Mouse (Mus musculus): ENCODE measurements around the gene Sumo1. TPM values are rescaled to one million over a fixed set of nuclear protein-coding genes. Genes with fewer than 3 reads are reported as not detected.

Gene Sumo1
- total and polyA plus RNA-seq, 3 experiments = 129 to 131 TPM; not detected in 1

- no peaks in the 10 kb centered on the region for H3K79me2 ChIP-seq (ENCODE audit: control insufficient read depth, insufficient read depth, low read length, poor library complexity)
- no peaks in the 10 kb centered on the region for H3K36me3 ChIP-seq (ENCODE audit: control insufficient read depth in 1 of 2, insufficient read depth in 2 of 2, low read length in 2 of 2)
- H3K4me1 ChIP-seq (ENCODE audit: control insufficient read depth in 1 of 2, insufficient read depth in 2 of 2, low read length in 2 of 2) = no peaks in the 10 kb centered on the region
- no peaks in the 10 kb centered on the region for H3K9me3 ChIP-seq (replicated peaks; ENCODE audit: insufficient read depth, low read length)
- no peak for TF ChIP-seq USF1 (IDR thresholded peaks at IDR 0.05; ENCODE audit: low read depth, low read length)
- TF ChIP-seq RCOR1 (IDR thresholded peaks at IDR 0.05; ENCODE audit: low read depth, low read length) = no peak
- no peak for TF ChIP-seq UBTF (IDR thresholded peaks at IDR 0.05; ENCODE audit: borderline replicate concordance, insufficient read depth, low read depth, low read length)
- no peak for TF ChIP-seq GABPA (IDR thresholded peaks at IDR 0.05; ENCODE audit: low read depth, low read length)
- DNase-seq (ENCODE audit: low read depth, low spot score) = peak; percentile 22
- no peak overlapping the region for H3K27ac ChIP-seq (ENCODE audit: control insufficient read depth, low read depth, low read length)
- H3K9ac ChIP-seq (ENCODE audit: control insufficient read depth, low read depth, low read length, poor library complexity, severe bottlenecking) = no peak overlapping the region
- peaks cover 15 to 19% of the 10 kb centered on the region in 2 experiments for H3K27me3 ChIP-seq (ENCODE audit: control insufficient read depth in 1 of 2, insufficient read depth in 2 of 2, low read length in 2 of 2)
- no peak overlapping the region for H3K4me3 ChIP-seq (ENCODE audit: control insufficient read depth in 1 of 2, insufficient read depth in 1 of 2, low read depth in 2 of 2, low read length in 2 of 2)
Observed at GRCm38 (mm10) chr1:59593622-59594035, 77.0 kb downstream of the Sumo1 start.

GRCm38 (mm10) chr1:59592876-59593275 lies 77.8 kb downstream of the Sumo1 start:
- no peak overlapping the region for H3K9ac ChIP-seq (ENCODE audit: control insufficient read depth, low read depth, low read length, poor library complexity, severe bottlenecking)
- H3K27me3 ChIP-seq (ENCODE audit: control insufficient read depth in 1 of 2, insufficient read depth in 2 of 2, low read length in 2 of 2) = peaks cover 15 to 21% of the 10 kb centered on the region in 2 experiments
- no peak for TF ChIP-seq E2F4 (IDR thresholded peaks at IDR 0.05; ENCODE audit: borderline replicate concordance, low read depth, low read length)
- no peak for TF ChIP-seq CHD2 (IDR thresholded peaks at IDR 0.05; ENCODE audit: low read length)
- TF ChIP-seq ZNF384 (IDR thresholded peaks at IDR 0.05; ENCODE audit: low read depth, low read length) = no peak
- no peak for TF ChIP-seq GATA1 (IDR thresholded peaks at IDR 0.05; ENCODE audit: low read depth, low read length)
- no peak for TF ChIP-seq NRF1 (IDR thresholded peaks at IDR 0.05; ENCODE audit: insufficient read depth, low read depth, low read length, poor library complexity, severe bottlenecking)
- TF ChIP-seq MAZ (IDR thresholded peaks at IDR 0.05; ENCODE audit: low read depth, low read length) = no peak
- TF ChIP-seq MXI1 (IDR thresholded peaks at IDR 0.05; ENCODE audit: low read depth, low read length) = no peak
- TF ChIP-seq UBTF (IDR thresholded peaks at IDR 0.05; ENCODE audit: borderline replicate concordance, insufficient read depth, low read depth, low read length) = no peak
- no peak for TF ChIP-seq CTCF (IDR thresholded peaks at IDR 0.05 in 2 of 3, conservative IDR thresholded peaks at IDR 0.05 in 1 of 3; ENCODE audit: control insufficient read depth in 1 of 3, insufficient read depth in 1 of 3, low read depth in 2 of 3, low read length in 3 of 3, poor library complexity in 1 of 3, severe bottlenecking in 1 of 3)
- no peak overlapping the region for H3K27ac ChIP-seq (ENCODE audit: control insufficient read depth, low read depth, low read length)
- no peaks in the 10 kb centered on the region for H3K4me1 ChIP-seq (ENCODE audit: control insufficient read depth in 1 of 2, insufficient read depth in 2 of 2, low read length in 2 of 2)
- H3K36me3 ChIP-seq (ENCODE audit: control insufficient read depth in 1 of 2, insufficient read depth in 2 of 2, low read length in 2 of 2) = no peaks in the 10 kb centered on the region
- no peaks in the 10 kb centered on the region for H3K9me3 ChIP-seq (replicated peaks; ENCODE audit: insufficient read depth, low read length)
- no peak overlapping the region for H3K4me3 ChIP-seq (ENCODE audit: control insufficient read depth in 1 of 2, insufficient read depth in 1 of 2, low read depth in 2 of 2, low read length in 2 of 2)
- no peaks in the 10 kb centered on the region for H3K79me2 ChIP-seq (ENCODE audit: control insufficient read depth, insufficient read depth, low read length, poor library complexity)
- no peak for DNase-seq (ENCODE audit: low read depth, low spot score)

- H3K4me3 ChIP-seq (ENCODE audit: control insufficient read depth in 1 of 2, insufficient read depth in 1 of 2, low read depth in 2 of 2, low read length in 2 of 2) = no peak overlapping the region
- no peak overlapping the region for H3K27ac ChIP-seq (ENCODE audit: control insufficient read depth, low read depth, low read length)
- H3K36me3 ChIP-seq (ENCODE audit: control insufficient read depth in 1 of 2, insufficient read depth in 2 of 2, low read length in 2 of 2) = no peaks in the 10 kb centered on the region
- no peak for TF ChIP-seq POLR2AphosphoS5 (IDR thresholded peaks at IDR 0.05; ENCODE audit: borderline replicate concordance, low read depth, low read length)
- TF ChIP-seq TBP (IDR thresholded peaks at IDR 0.05; ENCODE audit: low read depth, low read length) = no peak
- TF ChIP-seq EP300 (IDR thresholded peaks at IDR 0.05; ENCODE audit: low read depth in 1 of 2, low read length in 2 of 2) = no peak
- TF ChIP-seq TCF12 (IDR thresholded peaks at IDR 0.05; ENCODE audit: low read depth, low read length) = no peak
- no peak for TF ChIP-seq JUND (IDR thresholded peaks at IDR 0.05; ENCODE audit: low read depth, low read length)
- TF ChIP-seq BHLHE40 (IDR thresholded peaks at IDR 0.05; ENCODE audit: borderline replicate concordance, low read depth, low read length) = no peak
- no peak for TF ChIP-seq ETS1 (IDR thresholded peaks at IDR 0.05; ENCODE audit: low read depth, low read length)
- no peak for TF ChIP-seq MXI1 (IDR thresholded peaks at IDR 0.05; ENCODE audit: low read depth, low read length)
- H3K9ac ChIP-seq (ENCODE audit: control insufficient read depth, low read depth, low read length, poor library complexity, severe bottlenecking) = no peak overlapping the region
- H3K27me3 ChIP-seq (ENCODE audit: control insufficient read depth in 1 of 2, insufficient read depth in 2 of 2, low read length in 2 of 2) = peaks cover 13 to 17% of the 10 kb centered on the region in 2 experiments
- no peak for DNase-seq (ENCODE audit: low read depth, low spot score)
- H3K4me1 ChIP-seq (ENCODE audit: control insufficient read depth in 1 of 2, insufficient read depth in 2 of 2, low read length in 2 of 2) = no peaks in the 10 kb centered on the region
- no peaks in the 10 kb centered on the region for H3K79me2 ChIP-seq (ENCODE audit: control insufficient read depth, insufficient read depth, low read length, poor library complexity)
- no peaks in the 10 kb centered on the region for H3K9me3 ChIP-seq (replicated peaks; ENCODE audit: insufficient read depth, low read length)
Observed at GRCm38 (mm10) chr1:59592359-59592758, 78.3 kb downstream of the Sumo1 start.
